Mouse (Mus musculus) cerebellum, postnatal 4 days (tissue): ENCODE measurements around the gene Rsbn1.

Experiments used
- DNase-seq, 2 experiments: peaks; one replicate each; pipeline ENCODE4 v3.0.0; 2022; ENCODE audit warnings: low spot score in 2 of 2, mixed read lengths in 1 of 2

Rsbn1 gene

GRCm38 (mm10) chr3:103914010-103914669, at the start of gene Rsbn1:
Gene Rsbn1, plus strand, starts transcription at chr3:103914120.
- peak; percentile 81 to 94 for DNase-seq

- DNase-seq: no peak
These were observed 49.7 kb upstream of the Rsbn1 start for GRCm38 (mm10) chr3:103864200-103864599.

DNA sequence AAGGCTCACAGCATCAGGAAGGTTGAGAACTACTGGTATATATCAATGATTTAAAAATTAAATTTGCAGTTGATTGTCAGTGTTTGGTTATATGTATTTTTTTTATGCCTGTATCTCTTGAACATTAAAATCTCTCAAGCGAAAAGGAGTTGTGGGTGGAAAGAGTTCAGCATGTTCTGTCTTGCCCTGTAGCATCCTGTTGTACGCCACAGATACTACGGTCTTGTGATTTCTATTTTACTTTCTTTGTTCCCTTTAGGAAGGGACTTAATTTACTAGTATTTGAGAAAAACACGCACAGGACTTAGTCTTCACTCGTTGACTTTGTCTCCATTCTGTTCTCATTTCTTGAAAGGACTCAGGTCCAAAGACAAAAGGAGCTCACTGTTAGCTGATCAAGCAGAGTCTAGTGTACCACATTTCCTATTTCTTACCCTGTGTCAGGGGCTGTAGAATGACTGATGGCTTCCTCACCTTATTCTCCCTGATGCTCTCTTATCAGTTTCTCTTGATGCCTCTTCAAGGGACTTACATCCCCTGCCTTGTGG, 46.4 kb upstream of the Rsbn1 start:
- DNase-seq: no peak

DNA sequence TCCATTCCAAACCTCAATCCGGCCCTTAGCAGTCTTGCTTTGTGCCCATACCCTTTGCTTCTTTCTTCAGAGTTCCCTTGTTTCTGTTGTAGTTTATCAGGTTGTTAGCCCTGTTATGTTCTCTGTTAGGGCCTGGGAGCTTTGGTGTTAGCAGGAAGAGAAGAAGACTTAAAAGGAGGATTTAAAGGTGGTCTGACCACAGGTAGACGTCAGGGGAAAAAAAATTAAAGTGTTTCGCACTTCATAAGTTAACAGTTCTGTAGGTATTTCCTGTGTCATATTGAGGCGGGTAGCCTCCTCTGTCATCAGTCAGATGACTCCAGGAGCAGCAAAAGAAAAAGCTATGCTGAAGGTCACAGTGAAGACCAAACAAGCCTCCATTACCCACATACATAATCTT, 45.9 kb upstream of the Rsbn1 start:
- no peak for DNase-seq

- DNase-seq: no peak
These were observed 41.2 kb upstream of the Rsbn1 start for GRCm38 (mm10) chr3:103872663-103873098.

DNA sequence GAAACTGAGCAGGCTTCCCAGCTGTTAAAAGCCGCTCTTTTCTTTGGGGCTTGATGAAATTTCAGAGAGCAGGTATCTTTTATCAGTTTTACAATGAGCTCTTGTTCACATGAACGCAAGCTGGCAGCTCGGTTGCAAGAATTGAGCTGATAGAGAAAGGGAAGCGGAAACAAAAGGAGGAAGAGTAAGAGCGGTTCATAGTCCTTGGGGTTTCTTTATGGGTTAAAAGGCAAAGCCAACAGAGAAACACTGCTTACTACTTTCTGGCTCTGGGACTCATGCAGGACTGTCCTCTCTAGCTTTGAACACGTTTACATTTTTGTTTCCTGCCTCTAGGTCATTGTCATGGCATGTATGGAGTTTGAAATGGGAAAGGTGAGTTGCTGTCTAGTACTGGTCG, 39.6 kb upstream of the Rsbn1 start:
- no peak for DNase-seq

GRCm38 (mm10) chr3:103885946-103886345, 28.0 kb upstream of the Rsbn1 start:
- no peak for DNase-seq

GRCm38 (mm10) chr3:103887581-103887980, 26.3 kb upstream of the Rsbn1 start:
- peak in 1 of 2 experiments; percentile 34 for DNase-seq

DNA sequence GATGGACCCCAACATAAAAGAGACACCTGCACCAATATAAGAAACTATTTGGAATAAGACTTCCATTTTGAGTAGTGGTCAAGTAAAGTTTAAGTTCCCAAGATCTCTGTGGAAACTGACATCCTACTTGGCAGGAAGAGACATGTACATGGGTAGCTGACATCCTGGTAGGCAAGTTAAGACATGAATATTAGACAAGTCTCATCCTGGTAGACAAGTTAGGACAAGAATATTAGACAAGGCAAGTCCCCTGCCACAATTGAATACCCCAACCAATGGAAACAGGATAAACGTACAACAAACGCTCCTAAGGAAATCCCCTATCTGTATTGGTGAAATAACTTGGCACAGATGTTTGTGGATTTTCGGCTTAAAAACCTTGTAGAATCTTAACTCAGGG, 20.5 kb upstream of the Rsbn1 start:
- DNase-seq: no peak

DNA sequence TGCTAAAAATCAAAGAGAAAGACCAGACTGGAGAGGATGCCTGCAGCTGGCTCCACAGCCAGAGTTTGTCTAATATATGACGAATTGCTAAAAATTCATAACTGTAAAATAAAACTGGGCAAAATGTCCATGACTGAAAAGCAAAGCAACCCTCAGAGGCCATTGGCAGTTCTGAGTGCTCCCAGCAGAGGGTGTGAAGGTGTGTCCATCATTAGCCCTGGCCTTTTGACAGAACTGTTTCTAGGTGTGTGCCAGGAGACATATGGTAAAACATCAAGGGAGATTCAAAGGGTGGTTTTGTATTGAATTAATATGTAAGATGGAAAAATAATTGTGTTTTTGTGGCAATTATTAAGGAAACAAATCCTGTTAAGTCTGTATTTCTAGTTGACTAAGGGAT, 9.2 kb upstream of the Rsbn1 start:
- DNase-seq: peak in 1 of 2 experiments; percentile 23

GRCm38 (mm10) chr3:103907335-103908030, 6.4 kb upstream of the Rsbn1 start:
- no peak for DNase-seq

DNA sequence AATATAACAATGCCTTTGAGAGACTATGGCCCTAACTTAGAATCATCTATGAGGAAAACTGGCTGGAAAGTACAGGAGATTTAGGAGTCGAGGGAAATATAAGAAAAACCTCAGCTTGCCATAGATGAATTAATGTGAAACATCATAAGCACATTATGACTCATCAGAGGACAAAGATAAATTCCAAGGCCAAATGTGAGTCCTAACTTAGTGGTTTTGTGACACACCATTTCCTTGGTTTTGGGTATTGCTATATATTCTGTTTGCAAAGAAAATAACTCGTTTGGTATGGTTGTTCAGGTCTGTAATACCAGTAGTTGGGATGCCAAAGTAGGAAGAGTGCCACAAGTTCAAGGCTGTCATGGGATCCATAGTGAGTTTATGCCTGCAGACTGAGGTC, 5.1 kb upstream of the Rsbn1 start:
- no peak for DNase-seq

GRCm38 (mm10) chr3:103913451-103913961, 414 bp upstream of the Rsbn1 start:
- peak in 1 of 2 experiments; percentile 14 for DNase-seq

- peak in 1 of 2 experiments; percentile 26 for DNase-seq
These were observed 1.0 kb downstream of the Rsbn1 start for GRCm38 (mm10) chr3:103914732-103915508.

DNA sequence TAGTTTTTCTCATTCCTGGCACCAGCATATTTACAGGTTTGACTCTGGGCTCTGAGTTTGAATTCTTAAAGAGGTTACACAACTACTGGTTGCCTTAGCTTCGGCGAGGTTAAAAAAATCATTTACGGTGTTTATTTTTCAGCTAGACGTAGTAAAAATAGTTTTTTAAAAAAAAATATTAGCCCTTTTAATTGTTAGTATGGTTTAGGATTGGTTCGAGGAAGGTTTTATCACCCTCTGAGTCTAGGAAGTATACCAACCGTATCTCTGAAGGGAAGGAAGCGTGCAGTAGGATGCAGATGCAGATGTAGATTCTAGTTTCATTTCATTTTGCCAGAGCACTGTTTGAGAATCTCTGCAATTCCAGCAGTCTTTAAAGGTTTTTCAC, 1.6 kb downstream of the Rsbn1 start:
- DNase-seq: no peak

- DNase-seq: no peak
These were observed 2.4 kb downstream of the Rsbn1 start for GRCm38 (mm10) chr3:103916205-103916838.

DNA sequence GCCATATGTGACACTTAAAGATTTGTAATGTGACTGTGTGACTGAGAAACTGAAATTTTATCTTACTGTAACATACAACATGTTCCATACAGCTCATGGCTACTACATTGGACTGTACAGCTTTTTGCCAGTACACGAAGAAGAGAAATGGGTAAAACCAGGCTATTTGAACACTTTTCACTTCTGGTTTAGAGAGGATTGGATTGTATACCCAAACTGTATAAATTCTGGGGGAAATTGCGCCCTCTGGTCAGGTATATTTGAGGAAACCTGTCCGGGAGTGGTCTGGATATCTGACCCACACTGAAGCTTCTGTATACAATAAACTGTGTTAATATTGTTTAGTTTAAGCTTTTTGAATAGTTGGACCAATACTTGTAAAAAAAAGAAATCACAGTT, 2.9 kb downstream of the Rsbn1 start:
- no peak for DNase-seq

DNA sequence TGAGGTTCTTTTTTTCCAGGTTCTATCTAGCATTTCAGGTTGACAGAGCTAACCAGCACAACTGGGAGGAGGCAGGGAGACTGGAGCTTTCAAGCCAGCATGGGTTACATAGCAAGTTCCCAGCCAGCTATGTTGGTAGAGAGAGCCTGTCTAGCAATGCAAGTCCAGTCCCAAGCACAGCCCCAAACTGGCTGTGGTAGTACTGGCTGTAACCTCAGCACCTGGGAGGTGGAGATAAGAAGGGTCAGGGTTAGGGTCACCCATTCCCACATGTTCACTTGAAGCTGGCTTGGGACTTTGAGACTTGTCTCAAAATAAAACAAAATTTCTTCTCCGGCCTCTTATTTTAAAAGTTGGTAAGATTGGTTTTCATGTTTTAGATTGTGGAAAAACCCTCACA, 6.2 kb downstream of the Rsbn1 start:
- no peak for DNase-seq

- DNase-seq: no peak
These were observed 11.4 kb downstream of the Rsbn1 start for GRCm38 (mm10) chr3:103925302-103925701.

DNA sequence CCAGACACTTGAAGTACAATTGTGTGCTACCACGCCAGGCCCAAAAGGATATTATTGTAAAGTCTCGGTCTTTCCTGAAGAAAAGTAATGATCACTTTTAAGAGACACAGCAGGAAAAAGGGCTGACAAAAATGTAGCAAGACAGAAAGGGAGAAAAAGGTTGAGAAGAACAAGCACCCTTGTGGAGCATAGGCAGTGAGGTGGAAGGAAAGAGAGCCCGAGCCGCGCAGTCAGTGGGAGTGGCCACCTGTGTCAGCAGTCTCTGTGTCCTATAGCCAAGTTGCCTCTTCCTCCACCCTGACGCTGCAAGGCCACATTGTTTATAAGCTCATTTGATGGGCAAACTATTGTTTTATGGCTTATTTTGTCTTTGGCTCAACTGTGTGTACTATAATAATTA, 13.6 kb downstream of the Rsbn1 start:
- DNase-seq: no peak

GRCm38 (mm10) chr3:103944794-103945562, 31.1 kb downstream of the Rsbn1 start:
- DNase-seq: peak in 1 of 2 experiments; percentile 14
